8 mouse cellular contexts compared by ENCODE assay signal in genomic region chr4:130960118-130960734, GRCm38 (mm10). TPM values are rescaled to one million over a fixed set of nuclear protein-coding genes. Genes with fewer than 3 reads are reported as not detected.
DNase-seq lines count a peak whose midpoint lies in the region; ATAC-seq lines count a peak whose summit lies in the region.

No protein-coding gene starts in this region.

- H3K4me3 ChIP-seq in hindbrain, embryonic 15.5 days = no peak overlapping the region

- peaks cover 7% of the 10 kb centered on the region; the same call in 1 of the 2 replicates for H3K4me1 ChIP-seq in hindbrain, embryonic 15.5 days (replicated peaks)

- peak; percentile 66 for DNase-seq in T-cell, adult 2 months (ENCODE audit: low spot score)
- peak; percentile 95 to 98 for DNase-seq in cerebellum, postnatal 10 days
- peak; percentile 64 to 87 for DNase-seq in frontal cortex, postnatal 10 days (ENCODE audit: low spot score in 2 of 2)
- DNase-seq in layer of hippocampus, postnatal 36 days = peak; percentile 81 to 85
- DNase-seq in right cerebral cortex, postnatal 14 days = peak; percentile 89
- DNase-seq in urinary bladder, postnatal 36 days (ENCODE audit: low spot score in 2 of 2) = peak; percentile 76 to 78

- no peaks in the 10 kb centered on the region for H3K27me3 ChIP-seq in hindbrain, embryonic 15.5 days

- peak; percentile 79 for ATAC-seq in hindbrain, embryonic 15.5 days (ENCODE audit: low FRiP score, low read depth)
- peak; percentile 80 for ATAC-seq in megakaryocyte, adult 5-6 weeks (ENCODE audit: poor library complexity, severe bottlenecking)

- H3K9me3 ChIP-seq in hindbrain, embryonic 15.5 days = no peaks in the 10 kb centered on the region

- H3K9ac ChIP-seq in hindbrain, embryonic 15.5 days = no peak overlapping the region

- no peaks in the 10 kb centered on the region for H3K36me3 ChIP-seq in hindbrain, embryonic 15.5 days

- H3K4me2 ChIP-seq in hindbrain, embryonic 15.5 days = no peak overlapping the region

- no peak overlapping the region for H3K27ac ChIP-seq in hindbrain, embryonic 15.5 days (replicated peaks)

- 28% methylated on average over 9 of the region's 9 CpGs for WGBS in hindbrain, embryonic 15.5 days

RNA-seq across cellular contexts. Expression of gene Matn1, which starts 16.0 kb away (rescaled TPM):
- 0.56 and 1.8 TPM in 2 replicates for polyA plus RNA-seq in hindbrain, embryonic 15.5 days (2015; fragmentation: Nextera tagmentation; extraction: Ambion mirVana)
- 1 to 10 TPM; 1.4 to 1.5 TPM for total RNA-seq in layer of hippocampus, postnatal 36 days (2021)
- not detected in 2 replicates for total RNA-seq in megakaryocyte, adult 5-6 weeks (2015)
- total RNA-seq in megakaryocyte, adult 5-6 weeks (2017) = not detected in 2 replicates

RNA-seq across cellular contexts. Expression of gene Laptm5, which starts 47.3 kb away (rescaled TPM):
- 24.9 and 34.6 TPM in 2 replicates for polyA plus RNA-seq in hindbrain, embryonic 15.5 days (2015; fragmentation: Nextera tagmentation; extraction: Ambion mirVana)
- 10 to 100 TPM; 30.3 to 31.0 TPM for total RNA-seq in layer of hippocampus, postnatal 36 days (2021)
- total RNA-seq in megakaryocyte, adult 5-6 weeks (2015) = 1,039 and 1,095 TPM in 2 replicates
- total RNA-seq in megakaryocyte, adult 5-6 weeks (2017) = 312 and 362 TPM in 2 replicates

Comparison
In these comparisons a context has a peak if more than half of its experiments do, and no peak if none do; other contexts are left out.
1. RNA of gene Laptm5, which starts 47.3 kb away (total RNA-seq): 312 to 1,095 TPM in megakaryocyte, adult 5-6 weeks; 30.3 to 31.0 TPM in layer of hippocampus, postnatal 36 days; every median in the first group is over 4 times any median in the second.
2. Peak in every context shown above with its lines, with median percentiles within 50 percentile points of each other: DNase-seq.